Mouse (Mus musculus) ES-E14 (cell line): ENCODE results near the gene Myl10. TPM values are rescaled to one million over a fixed set of nuclear protein-coding genes. Genes with fewer than 3 reads are reported as not detected.

Experiments used
- DNase-seq: peaks from one replicate; pipeline ENCODE4 v3.0.0-alpha.2; 2013; ENCODE audit warnings: low read depth, low spot score
- H3K27ac ChIP-seq: 2 replicates; pipeline ENCODE4 v1.5.1; 2012; ENCODE audit warnings: low read depth, mild to moderate bottlenecking, low read length, moderate library complexity, mixed read lengths; ENCODE audit not compliant: poor library complexity, insufficient read depth, severe bottlenecking
- H3K36me3 ChIP-seq: 2 replicates; pipeline ENCODE4 v1.6.1; 2012; ENCODE audit warnings: mild to moderate bottlenecking, low read length, moderate library complexity, mixed read lengths; ENCODE audit not compliant: control insufficient read depth, poor library complexity, insufficient read depth, severe bottlenecking
- H3K4me1 ChIP-seq, 2 experiments: fragments of 150-350 bp in 1 of 2; sonication (generic) in 1 of 2; 2 replicates each; pipeline ENCODE4 v1.6.1; 2012; ENCODE audit warnings: low read length in 2 of 2, mild to moderate bottlenecking in 1 of 2, mixed read lengths in 1 of 2; ENCODE audit not compliant: control insufficient read depth in 2 of 2, insufficient read depth in 2 of 2, poor library complexity in 1 of 2
- H3K4me3 ChIP-seq, 2 experiments: fragments of 150-350 bp in 1 of 2; sonication (generic) in 1 of 2; 2 replicates each; pipeline ENCODE4 v1.5.1; 2012; ENCODE audit warnings: low read length in 2 of 2, low read depth in 1 of 2, mild to moderate bottlenecking in 1 of 2, mixed read lengths in 1 of 2; ENCODE audit not compliant: insufficient read depth in 1 of 2, poor library complexity in 1 of 2, severe bottlenecking in 1 of 2
- H3K9ac ChIP-seq: 2 replicates; pipeline ENCODE4 v1.6.1; 2012; ENCODE audit warnings: low read depth, mild to moderate bottlenecking, low read length, mixed read lengths; ENCODE audit not compliant: poor library complexity, insufficient read depth, severe bottlenecking
- H3K9me3 ChIP-seq: fragments of 150-350 bp; sonication (generic); 2 replicates; pipeline ENCODE4 v1.6.1; 2012; ENCODE audit warnings: low read depth, mild to moderate bottlenecking, low read length; ENCODE audit not compliant: control insufficient read depth, insufficient read depth
- CHD2 ChIP-seq: IDR thresholded peaks from 2 replicates; pipeline ENCODE4 v1.6.1; 2014; ENCODE audit warnings: mild to moderate bottlenecking, low read depth, low read length, inconsistent platforms
- HCFC1 ChIP-seq: IDR thresholded peaks from 2 replicates; pipeline ENCODE4 v1.6.1; 2012; ENCODE audit warnings: low read length, inconsistent platforms, borderline replicate concordance; ENCODE audit not compliant: insufficient read depth
- MAFK ChIP-seq: IDR thresholded peaks from 2 replicates; pipeline ENCODE4 v1.6.1; 2014; ENCODE audit warnings: mild to moderate bottlenecking, low read depth, low read length, inconsistent platforms; ENCODE audit not compliant: insufficient read depth
- ZC3H11A ChIP-seq: IDR thresholded peaks from 2 replicates; pipeline ENCODE4 v1.6.1; 2012; ENCODE audit warnings: low read depth, mild to moderate bottlenecking, inconsistent platforms, low read length, borderline replicate concordance
- ZNF384 ChIP-seq: IDR thresholded peaks from 2 replicates; pipeline ENCODE4 v1.6.1; 2012; ENCODE audit warnings: low read depth, low read length, inconsistent platforms
- in situ Hi-C, 2 experiments: fragments of 600-800 bp; cut with MboI; formaldehyde crosslinking; loops; one replicate each; pipeline ENCODE4 v1.15.1; 2025; ENCODE audit warnings: low sequenced_read_pairs in 2 of 2, inconsistent platforms in 1 of 2; ENCODE audit not compliant: unreplicated experiment in 2 of 2
- total RNA-seq: library from RNA; depleted of rRNA; stranded (reverse); fragments of 300-350 nt; gene quantifications from 2 replicates; pipeline ENCODE4 v1.2.3, GENCODE M21; 2012; rRNA removed

Myl10 gene
- total RNA-seq, 1 experiment: not detected

- in situ Hi-C loops: no loop called here
- Histone ChIP-seq H3K36me3 (no peaks in the 10 kb centered on the region), H3K4me3 (no peak overlapping the region), H3K4me1 (peaks cover 2 to 12% of the 10 kb centered on the region in 2 experiments; a peak in 2 of 4 replicates), H3K9me3 (no peaks in the 10 kb centered on the region), H3K27ac (no peak overlapping the region), H3K9ac (no peak overlapping the region)
- no peak for DNase-seq
- TF ChIP-seq HCFC1 (no peak), ZNF384 (no peak), MAFK (no peak), ZC3H11A (no peak), CHD2 (no peak)
Observed at GRCm38 (mm10) chr5:136738918-136739317, 46.0 kb downstream of the Myl10 start.

- Histone ChIP-seq H3K4me3 (0 out of 4 replicates have a peak overlapping the region, but pooled peaks of 1 of the 2 experiments have one; percentile 27), H3K36me3 (no peaks in the 10 kb centered on the region), H3K27ac (no peak overlapping the region; the same call in 1 of the 2 replicates), H3K4me1 (peaks cover 0 to 21% of the 10 kb centered on the region in 2 experiments; a peak in 2 of 4 replicates), H3K9ac (no peak overlapping the region), H3K9me3 (0 out of 2 replicates have a peak, but pooled peaks cover 2% of the 10 kb centered on the region)
- DNase-seq: no peak
- in situ Hi-C loops: no loop called here
- TF ChIP-seq ZNF384 (no peak), HCFC1 (no peak), ZC3H11A (no peak), MAFK (no peak), CHD2 (no peak)
Observed at GRCm38 (mm10) chr5:136746596-136746995, 53.6 kb downstream of the Myl10 start.

Other genes with a start within 250 kb of the Myl10 start
- gene Cux1, start 125.7 kb upstream of the Myl10 start, total RNA-seq: 22.6 and 23.6 TPM in 2 replicates
- 2.9 and 5.8 TPM in 2 replicates for gene Col26a1, start 190.1 kb downstream of the Myl10 start, total RNA-seq
- 15.9 and 18.3 TPM in 2 replicates for gene Ift22, start 215.0 kb downstream of the Myl10 start, total RNA-seq